Mouse (Mus musculus) brain, embryonic 14.5 days (tissue): ENCODE data around the gene Iqsec2.

Experiments used
- CTCF ChIP-seq: fragments of 200-500 bp; IDR thresholded peaks from 2 replicates; pipeline ENCODE4 v1.5.1; 2012; ENCODE audit warnings: inconsistent platforms, mild to moderate bottlenecking, moderate library complexity, borderline replicate concordance; ENCODE audit not compliant: insufficient read depth, insufficient read length; ENCODE audit errors: extremely low read depth
- POLR2A ChIP-seq: fragments of 200-500 bp; IDR thresholded peaks from 2 replicates; pipeline ENCODE4 v1.6.1; 2012; ENCODE audit warnings: mild to moderate bottlenecking, inconsistent platforms, borderline replicate concordance; ENCODE audit not compliant: poor library complexity, insufficient read depth, insufficient read length, severe bottlenecking; ENCODE audit errors: extremely low read depth

DNA sequence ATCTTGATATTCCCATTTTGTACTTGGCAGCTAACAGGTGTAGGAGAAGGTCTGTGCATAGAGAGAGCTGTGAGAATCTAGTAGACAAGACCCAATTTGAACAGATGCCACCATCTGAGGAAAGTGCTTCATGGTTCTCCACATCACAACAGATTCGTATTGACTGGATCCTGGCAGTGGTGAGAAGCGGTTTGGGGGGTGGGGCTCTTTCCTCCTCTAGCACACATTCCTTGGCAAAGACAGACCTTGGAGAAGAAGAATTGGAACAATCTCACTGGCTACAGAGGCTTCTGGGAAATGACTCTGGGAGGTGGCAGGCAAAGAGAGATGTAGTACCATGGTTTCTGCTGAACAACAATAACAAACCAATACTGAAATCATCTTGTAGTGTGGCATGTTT is 8.9 kb upstream of the Iqsec2 start:
- TF ChIP-seq CTCF: no peak
- TF ChIP-seq POLR2A: no peak
